Mouse (Mus musculus): ENCODE measurements at regions not wholly inside any gene's neighbourhood (a gene's known extent, or its start where the extent isn't known, plus 50 kb on each side); places are given as distances from the start of the nearest gene placed in this dataset.

GRCm38 (mm10) chr13:83731481-83732006 lies 227.7 kb downstream of the Mef2c start:
- ATAC-seq, result no peak

GRCm38 (mm10) chr13:83732283-83733121 lies 228.7 kb downstream of the Mef2c start:
- no peak for ATAC-seq

GRCm38 (mm10) chr13:83733231-83733990 lies 229.6 kb downstream of the Mef2c start:
- ATAC-seq, result no peak

GRCm38 (mm10) chr13:83733991-83734610 lies 230.3 kb downstream of the Mef2c start:
- no peak for ATAC-seq

- no peak for ATAC-seq
Observed at GRCm38 (mm10) chr13:83734656-83735055, 230.8 kb downstream of the Mef2c start.

- no peak for ATAC-seq
Observed at GRCm38 (mm10) chr13:83735101-83735500, 231.3 kb downstream of the Mef2c start.

- ATAC-seq, result no peak
Observed at GRCm38 (mm10) chr13:83735631-83736475, 232.0 kb downstream of the Mef2c start.

GRCm38 (mm10) chr13:83737031-83737825 lies 233.4 kb downstream of the Mef2c start:
- ATAC-seq, result no peak

- ATAC-seq, result peak; percentile 33
Observed at GRCm38 (mm10) chr13:83737826-83738527, 234.1 kb downstream of the Mef2c start.

- peak; percentile 46 for ATAC-seq
Observed at GRCm38 (mm10) chr13:83738528-83738981, 234.7 kb downstream of the Mef2c start.

GRCm38 (mm10) chr13:83739131-83739530 lies 235.3 kb downstream of the Mef2c start:
- no peak for ATAC-seq

- ATAC-seq, result peak; percentile 27
Observed at GRCm38 (mm10) chr13:83739541-83740061, 235.8 kb downstream of the Mef2c start.

- ATAC-seq, result no peak
Observed at GRCm38 (mm10) chr13:83740101-83740500, 236.3 kb downstream of the Mef2c start.

GRCm38 (mm10) chr13:83740771-83741170 lies 236.9 kb downstream of the Mef2c start:
- ATAC-seq, result no peak

GRCm38 (mm10) chr13:83741591-83742021 lies 237.8 kb downstream of the Mef2c start:
- ATAC-seq, result no peak

GRCm38 (mm10) chr13:83742102-83742501 lies 238.3 kb downstream of the Mef2c start:
- no peak for ATAC-seq

- ATAC-seq, result no peak
Observed at GRCm38 (mm10) chr13:83742546-83742945, 238.7 kb downstream of the Mef2c start.

- no peak for ATAC-seq
Observed at GRCm38 (mm10) chr13:83743381-83743780, 239.5 kb downstream of the Mef2c start.

- ATAC-seq, result no peak
Observed at GRCm38 (mm10) chr13:83744110-83744752, 240.4 kb downstream of the Mef2c start.
